Mouse (Mus musculus) forebrain, embryonic 16.5 days (tissue): ENCODE data around the gene Mroh7. TPM values are rescaled to one million over a fixed set of nuclear protein-coding genes. Genes with fewer than 3 reads are reported as not detected.

ENCODE experiments used
- ATAC-seq: fragments of 200-750 bp; cut with Nextera tagmentation; 2 replicates; pipeline ENCODE4 v1.8.0; 2017; ENCODE audit warnings: mild to moderate bottlenecking, moderate library complexity
- H3K27ac ChIP-seq: fragments of 300-500 bp; sonication (generic); 2 replicates; pipeline ENCODE4 v1.5.1; 2014; ENCODE audit warnings: low read length, control low read depth
- H3K27me3 ChIP-seq: fragments of 300-500 bp; sonication (generic); replicated peaks from 2 replicates; pipeline ENCODE4 v1.6.1; 2014; ENCODE audit warnings: low read length; ENCODE audit not compliant: control insufficient read depth, insufficient read depth
- H3K36me3 ChIP-seq: fragments of 300-500 bp; sonication (generic); 2 replicates; pipeline ENCODE4 v1.6.1; 2014; ENCODE audit not compliant: control insufficient read depth, insufficient read depth
- H3K4me1 ChIP-seq: fragments of 300-500 bp; sonication (generic); replicated peaks from 2 replicates; pipeline ENCODE4 v1.6.1; 2014; ENCODE audit warnings: low read length; ENCODE audit not compliant: control insufficient read depth, insufficient read depth
- H3K4me2 ChIP-seq: fragments of 300-500 bp; sonication (generic); 2 replicates; pipeline ENCODE4 v1.6.1; 2014; ENCODE audit warnings: mild to moderate bottlenecking, low read length, control low read depth
- H3K4me3 ChIP-seq: fragments of 300-500 bp; sonication (generic); replicated peaks from 2 replicates; pipeline ENCODE4 v1.5.1; 2014; ENCODE audit warnings: mild to moderate bottlenecking, low read length, control low read depth
- H3K9ac ChIP-seq: fragments of 300-500 bp; sonication (generic); replicated peaks from 2 replicates; pipeline ENCODE4 v1.6.1; 2014; ENCODE audit warnings: low read depth, low read length, control low read depth
- H3K9me3 ChIP-seq: fragments of 300-500 bp; sonication (generic); 2 replicates; pipeline ENCODE4 v1.6.1; 2016; ENCODE audit warnings: low read length; ENCODE audit not compliant: control insufficient read depth
- WGBS: fragments of 180-500 bp; shearing (Covaris S2); extraction: QIAGEN DNeasy Blood & Tissue Kit; methylation state at CpG from one replicate; pipeline ENCODE4 v1.1.7; 2014; 5-methylcytosine and 5-hydroxymethylcytosine counted together
- polyA plus RNA-seq: library from polyadenylated mRNA; unstranded; fragments of >200 nt; fragmentation: Nextera tagmentation; extraction: Ambion mirVana; gene quantifications from 2 replicates; pipeline ENCODE4 v1.2.1, GENCODE M21; 2015

Mroh7 gene
- polyA plus RNA-seq, 1 experiment from 2014 or later: 0.38 TPM

GRCm38 (mm10) chr4:106652546-106652945, 78.2 kb downstream of the Mroh7 start:
- Histone ChIP-seq H3K9me3 (no peaks in the 10 kb centered on the region), H3K27ac (no peak overlapping the region), H3K4me3 (no peak overlapping the region), H3K9ac (no peak overlapping the region), H3K4me1 (peaks cover 7% of the 10 kb centered on the region), H3K36me3 (no peaks in the 10 kb centered on the region), H3K4me2 (no peak overlapping the region), H3K27me3 (peaks cover 5% of the 10 kb centered on the region; the same call in 1 of the 2 replicates)
- ATAC-seq: no peak
- 95% methylated on average over 3 of the region's 3 CpGs for WGBS

GRCm38 (mm10) chr4:106650833-106651527, 79.7 kb downstream of the Mroh7 start, which contains the start of gene Pars2:
Pars2 (plus strand) TSS chr4:106651069.
- H3K4me1 ChIP-seq: peaks cover 7% of the 10 kb centered on the region
- H3K9ac ChIP-seq: peak within 1 kb of the TSS; percentile 79
- peaks cover 5% of the 10 kb centered on the region; the same call in 1 of the 2 replicates for H3K27me3 ChIP-seq
- H3K27ac ChIP-seq: 0 out of 2 replicates have a peak within 1 kb of the TSS, but pooled peaks have one; percentile 28
- H3K9me3 ChIP-seq: no peaks in the 10 kb centered on the region
- peak; percentile 98 for ATAC-seq
- H3K36me3 ChIP-seq: no peaks in the 10 kb centered on the region
- peak within 1 kb of the TSS; percentile 99 for H3K4me2 ChIP-seq
- 3% methylated on average over 40 of the region's 40 CpGs for WGBS
- peak within 1 kb of the TSS; percentile 77 for H3K4me3 ChIP-seq

DNA sequence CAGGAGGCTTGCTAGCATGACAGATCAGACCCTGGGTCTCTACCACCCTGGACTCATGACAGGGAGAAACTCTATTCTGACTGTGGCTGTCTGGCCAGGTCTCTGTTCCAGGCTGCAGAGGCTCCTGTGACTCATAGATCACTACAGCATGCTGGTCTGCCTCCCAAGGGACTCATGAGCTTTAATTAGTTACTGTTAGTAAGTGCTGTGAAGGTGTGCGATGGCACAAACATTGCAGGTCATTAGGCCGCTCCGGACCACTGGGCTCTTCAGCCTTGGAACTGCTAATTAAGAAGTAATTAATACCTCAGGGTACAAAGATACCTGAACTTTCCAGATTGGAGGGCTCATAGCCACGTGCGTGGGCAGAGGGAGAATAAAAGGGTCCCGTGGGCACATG, 83.6 kb downstream of the Mroh7 start:
- Histone ChIP-seq H3K9me3 (no peaks in the 10 kb centered on the region), H3K9ac (no peak overlapping the region), H3K4me3 (no peak overlapping the region), H3K27me3 (peaks cover 5% of the 10 kb centered on the region; the same call in 1 of the 2 replicates), H3K4me2 (no peak overlapping the region), H3K27ac (no peak overlapping the region), H3K4me1 (peaks cover 7% of the 10 kb centered on the region), H3K36me3 (no peaks in the 10 kb centered on the region)
- 69% methylated on average over 6 of the region's 6 CpGs for WGBS
- no peak for ATAC-seq

GRCm38 (mm10) chr4:106645797-106646196, 84.9 kb downstream of the Mroh7 start:
- H3K27ac ChIP-seq: no peak overlapping the region
- H3K4me3 ChIP-seq: no peak overlapping the region
- 79% methylated on average over 5 of the region's 5 CpGs for WGBS
- no peak for ATAC-seq
- H3K27me3 ChIP-seq: peaks cover 5% of the 10 kb centered on the region; the same call in 1 of the 2 replicates
- H3K36me3 ChIP-seq: no peaks in the 10 kb centered on the region
- no peak overlapping the region for H3K9ac ChIP-seq
- H3K4me1 ChIP-seq: no peaks in the 10 kb centered on the region
- no peak overlapping the region for H3K4me2 ChIP-seq
- no peaks in the 10 kb centered on the region for H3K9me3 ChIP-seq

DNA sequence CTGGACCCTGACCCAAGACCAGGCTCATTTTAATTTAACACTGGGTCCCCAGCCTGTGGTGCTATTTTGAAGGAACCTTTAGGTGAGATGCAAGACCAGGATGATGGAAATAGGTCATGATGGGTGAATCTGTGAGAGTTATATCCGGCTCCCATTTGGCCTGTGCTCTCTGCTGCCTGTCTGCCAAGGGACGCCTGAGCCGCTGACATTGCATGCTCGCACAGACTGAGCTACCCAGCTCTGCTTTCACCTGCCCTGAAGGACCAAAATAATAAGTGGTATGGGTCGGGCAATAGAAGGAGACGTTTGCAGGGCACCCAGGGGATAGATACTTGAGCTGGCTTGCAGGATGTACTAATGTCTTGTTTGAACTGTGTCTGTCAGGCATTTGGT, 86.5 kb downstream of the Mroh7 start:
- no peak overlapping the region for H3K4me3 ChIP-seq
- H3K4me1 ChIP-seq: no peaks in the 10 kb centered on the region
- WGBS: 81% methylated on average over 6 of the region's 6 CpGs
- peaks cover 5% of the 10 kb centered on the region; the same call in 1 of the 2 replicates for H3K27me3 ChIP-seq
- H3K36me3 ChIP-seq: no peaks in the 10 kb centered on the region
- no peak overlapping the region for H3K9ac ChIP-seq
- no peaks in the 10 kb centered on the region for H3K9me3 ChIP-seq
- H3K27ac ChIP-seq: no peak overlapping the region
- no peak for ATAC-seq
- H3K4me2 ChIP-seq: no peak overlapping the region

DNA sequence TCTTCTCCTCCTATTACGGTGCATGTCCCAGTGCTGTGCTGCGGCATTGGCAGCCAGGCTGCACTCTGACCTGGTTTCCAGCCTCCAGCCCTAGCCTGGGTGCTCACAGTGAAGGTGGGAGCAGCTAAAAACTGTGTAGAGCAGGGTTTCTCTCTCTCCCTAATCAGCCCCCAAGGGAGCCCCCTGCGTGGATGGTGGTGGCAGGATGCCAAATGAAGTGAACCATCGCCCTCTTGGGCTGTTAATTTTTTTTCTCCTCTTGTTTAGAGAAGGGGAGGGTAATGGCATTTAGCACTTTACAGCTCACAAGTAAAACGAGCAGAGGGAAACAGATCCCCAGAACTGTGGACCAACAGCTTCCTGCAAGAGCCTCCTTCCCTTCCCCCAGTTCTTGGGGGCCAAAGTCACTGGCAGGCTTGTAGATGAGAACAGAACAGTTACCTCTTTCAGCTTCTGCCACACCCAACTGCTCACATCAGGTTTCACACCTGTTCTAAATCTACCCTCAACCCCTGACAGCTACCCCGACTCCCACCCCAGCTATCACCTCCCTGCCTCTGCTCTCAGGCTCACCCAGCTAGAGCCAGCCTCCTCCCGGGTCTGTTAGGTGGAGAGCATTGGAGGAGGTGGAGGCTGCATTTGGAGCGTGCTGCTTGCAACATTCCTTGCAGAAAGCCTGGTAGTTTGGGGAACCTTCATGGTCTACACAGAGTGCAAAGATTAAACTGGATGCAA, 87.1 kb downstream of the Mroh7 start:
- Histone ChIP-seq H3K9ac (no peak overlapping the region), H3K4me1 (no peaks in the 10 kb centered on the region), H3K4me3 (no peak overlapping the region), H3K27ac (no peak overlapping the region), H3K27me3 (peaks cover 1% of the 10 kb centered on the region; the same call in 1 of the 2 replicates), H3K36me3 (no peaks in the 10 kb centered on the region), H3K4me2 (no peak overlapping the region), H3K9me3 (no peaks in the 10 kb centered on the region)
- WGBS: 32% methylated on average over 8 of the region's 8 CpGs
- ATAC-seq: no peak

DNA sequence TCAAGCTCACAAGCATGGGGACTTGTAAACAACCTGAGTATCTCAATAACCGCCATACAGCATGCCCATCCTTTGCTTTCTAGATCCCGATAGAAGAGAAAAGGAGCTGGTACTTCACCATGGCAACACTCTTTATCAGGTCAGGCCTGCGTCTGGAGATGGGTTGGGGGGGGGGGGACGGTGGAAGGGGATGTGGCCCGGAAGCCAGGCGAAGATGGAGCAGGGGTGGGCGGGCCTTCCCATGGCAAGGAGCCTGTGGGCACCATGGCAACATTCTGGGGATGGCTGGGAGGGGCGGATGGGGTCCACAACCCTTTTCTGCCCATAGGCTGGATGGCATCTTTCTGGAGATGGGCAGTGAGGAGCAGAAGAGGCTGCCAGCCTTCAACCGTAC, 96.6 kb downstream of the Mroh7 start:
- no peak overlapping the region for H3K9ac ChIP-seq
- no peaks in the 10 kb centered on the region for H3K36me3 ChIP-seq
- no peak overlapping the region for H3K4me3 ChIP-seq
- no peaks in the 10 kb centered on the region for H3K27me3 ChIP-seq
- H3K4me2 ChIP-seq: no peak overlapping the region
- no peaks in the 10 kb centered on the region for H3K9me3 ChIP-seq
- H3K27ac ChIP-seq: no peak overlapping the region; the same call in 1 of the 2 replicates
- 52% methylated on average over 8 of the region's 9 CpGs for WGBS
- ATAC-seq: no peak
- peaks cover 40% of the 10 kb centered on the region for H3K4me1 ChIP-seq

DNA sequence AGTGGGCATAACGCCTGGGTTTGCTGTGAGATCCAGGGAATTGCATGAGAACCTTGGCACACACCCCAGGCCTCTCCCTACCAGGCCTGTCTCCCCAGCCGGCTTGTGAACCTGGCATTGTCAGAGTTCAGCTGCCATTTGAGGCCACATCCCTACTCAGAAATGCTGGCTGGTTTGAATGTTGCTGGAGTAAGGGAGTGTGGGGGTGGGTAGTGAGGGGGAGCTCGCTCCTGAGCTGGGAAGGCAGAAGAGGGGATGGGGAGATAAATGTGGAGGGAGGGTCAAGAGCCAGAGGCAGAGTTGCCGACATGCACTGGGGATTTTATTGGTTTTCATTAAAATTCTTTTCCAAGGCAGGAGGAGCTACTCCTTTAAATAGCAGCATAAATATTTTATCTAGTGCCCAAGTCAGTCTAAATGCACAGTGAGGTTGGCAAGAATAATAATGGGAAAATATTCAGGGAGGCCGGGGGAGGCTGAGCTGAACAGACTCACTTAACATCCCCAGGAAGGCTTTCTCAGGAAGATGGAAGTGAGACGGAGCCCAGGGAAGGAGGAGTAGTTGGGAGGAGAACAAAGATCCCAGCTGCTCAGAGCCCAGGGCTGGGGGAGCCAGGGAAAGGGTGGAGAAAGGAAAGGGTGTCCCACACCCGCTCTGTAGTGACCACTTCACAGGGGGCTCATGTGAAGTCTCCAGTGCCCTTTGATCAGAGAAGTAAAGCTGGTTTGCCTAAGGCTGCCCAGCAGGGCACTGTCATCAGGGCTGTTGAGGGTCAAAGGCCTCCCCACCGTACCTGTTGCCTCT, 97.2 kb downstream of the Mroh7 start:
- Histone ChIP-seq H3K27ac (peak overlapping the region; percentile 60), H3K4me3 (no peak overlapping the region), H3K36me3 (no peaks in the 10 kb centered on the region), H3K4me2 (no peak overlapping the region), H3K9ac (0 out of 2 replicates have a peak overlapping the region, but pooled peaks have one; percentile 22), H3K9me3 (no peaks in the 10 kb centered on the region), H3K4me1 (peaks cover 40% of the 10 kb centered on the region), H3K27me3 (no peaks in the 10 kb centered on the region)
- WGBS: 33% methylated on average over 8 of the region's 8 CpGs
- no peak for ATAC-seq

DNA sequence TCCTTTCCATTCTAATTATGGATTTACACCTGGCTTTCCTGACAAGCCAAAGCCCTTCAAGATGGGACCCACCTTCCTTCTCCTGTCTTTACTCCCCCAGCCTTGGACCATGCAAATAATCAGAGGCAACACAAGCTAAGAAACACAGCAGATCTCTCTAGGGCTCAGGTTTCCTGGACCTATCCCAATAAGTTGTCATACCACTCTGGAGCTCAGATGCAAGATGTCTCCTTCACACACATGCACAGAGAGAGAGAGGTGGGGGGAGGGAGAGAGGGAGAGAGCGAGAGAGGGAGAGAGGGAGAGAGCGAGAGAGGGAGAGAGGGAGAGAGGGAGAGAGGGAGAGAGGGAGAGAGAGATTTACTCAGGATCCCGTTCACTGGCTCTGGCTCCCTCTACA, 98.4 kb downstream of the Mroh7 start:
- WGBS: 38% methylated on average over 1 of the region's 3 CpGs
- no peak for ATAC-seq
- no peak overlapping the region for H3K4me3 ChIP-seq
- H3K9me3 ChIP-seq: no peaks in the 10 kb centered on the region
- H3K36me3 ChIP-seq: no peaks in the 10 kb centered on the region
- no peaks in the 10 kb centered on the region for H3K27me3 ChIP-seq
- peaks cover 40% of the 10 kb centered on the region for H3K4me1 ChIP-seq
- no peak overlapping the region for H3K9ac ChIP-seq
- H3K4me2 ChIP-seq: no peak overlapping the region
- H3K27ac ChIP-seq: no peak overlapping the region
